Mouse (Mus musculus): ENCODE data around the gene Smu1. TPM values are rescaled to one million over a fixed set of nuclear protein-coding genes. Genes with fewer than 3 reads are reported as not detected.
"Not testable (repeated sequence)": the region's sequence is repeated elsewhere in the genome, so short reads cannot be mapped to it uniquely, and the experiment has no call there.

Smu1 gene
- polyA plus RNA-seq, 2 experiments: 73.4 to 140 TPM

DNA sequence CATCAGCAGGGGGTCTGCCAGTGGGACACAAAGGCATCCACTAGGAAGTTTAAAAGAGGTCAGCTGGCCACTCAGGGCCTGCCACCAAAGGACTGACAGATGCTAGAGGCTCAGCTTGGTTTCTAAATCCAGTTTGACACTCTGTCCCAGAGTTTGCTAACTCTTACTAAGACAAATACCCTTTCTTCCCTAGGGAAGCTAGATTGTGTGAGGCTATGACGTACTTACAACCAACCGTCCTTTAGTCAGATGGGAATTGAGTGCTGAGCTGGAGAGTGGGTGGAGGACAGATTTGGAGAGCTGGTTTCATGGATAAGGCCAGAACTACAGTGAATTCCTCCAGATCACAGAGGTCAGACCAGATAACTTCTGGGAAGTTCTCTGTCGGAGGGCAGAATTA, 43.1 kb upstream of the Smu1 start:
- WGBS: 90% methylated on average over 3 of the region's 3 CpGs
- H3K4me3 ChIP-seq (replicated peaks; ENCODE audit: low read length): no peak overlapping the region
- H3K4me2 ChIP-seq (replicated peaks; ENCODE audit: low read depth, low read length, severe bottlenecking): no peak overlapping the region
- no peak for DNase-seq (ENCODE audit: low spot score)
- no peak for ATAC-seq (ENCODE audit: low FRiP score, low read depth)
- H3K27me3 ChIP-seq (ENCODE audit: control insufficient read depth, insufficient read depth, low read length): no peaks in the 10 kb centered on the region
- no peak overlapping the region for H3K27ac ChIP-seq (replicated peaks; ENCODE audit: low read depth, low read length)
- H3K4me1 ChIP-seq (ENCODE audit: control insufficient read depth, insufficient read depth, low read length): no peaks in the 10 kb centered on the region
- no peak for TF ChIP-seq POLR2A (IDR thresholded peaks at IDR 0.05; ENCODE audit: borderline replicate concordance, extremely low read depth, insufficient read depth, insufficient read length)
- H3K9me3 ChIP-seq (ENCODE audit: control insufficient read depth, low read length): no peaks in the 10 kb centered on the region
- H3K9ac ChIP-seq (ENCODE audit: low read depth, low read length, severe bottlenecking): no peak overlapping the region
- H3K36me3 ChIP-seq (ENCODE audit: control insufficient read depth, insufficient read depth, low read length): peaks cover 15% of the 10 kb centered on the region

DNA sequence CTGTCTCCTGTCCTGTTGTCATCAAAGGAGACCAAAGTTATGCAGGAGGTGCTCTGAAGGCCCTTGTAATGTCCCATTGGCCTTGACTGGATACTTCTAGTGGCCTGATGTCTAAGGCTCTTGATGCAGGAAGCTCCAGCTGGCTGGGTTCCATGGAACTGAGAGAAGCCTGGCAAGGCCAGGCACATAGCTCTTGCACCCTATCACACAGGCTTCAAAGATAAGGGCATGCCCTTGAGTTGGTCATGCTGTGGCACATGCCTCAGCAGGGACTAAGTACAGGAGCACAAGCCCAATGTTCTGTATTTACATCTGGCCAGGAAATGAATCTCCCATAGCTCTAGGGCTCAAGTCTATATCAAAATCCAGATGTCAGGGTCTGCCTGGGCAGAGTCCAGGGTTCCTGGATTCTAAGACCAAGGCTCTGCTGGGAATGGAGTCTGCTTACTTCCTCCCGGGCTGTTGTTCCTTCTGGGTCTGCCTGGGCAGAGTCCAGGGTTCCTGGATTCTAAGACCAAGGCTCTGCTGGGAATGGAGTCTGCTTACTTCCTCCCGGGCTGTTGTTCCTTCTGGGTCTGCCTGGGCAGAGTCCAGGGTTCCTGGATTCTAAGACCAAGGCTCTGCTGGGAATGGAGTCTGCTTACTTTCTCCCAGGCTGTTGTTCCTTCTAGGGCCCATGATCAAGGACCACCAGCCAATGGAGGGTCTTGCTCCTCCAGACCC, 41.3 kb upstream of the Smu1 start:
- not testable (repeated sequence) for H3K36me3 ChIP-seq (ENCODE audit: control insufficient read depth, insufficient read depth, low read length); H3K27ac ChIP-seq (replicated peaks; ENCODE audit: low read depth, low read length); H3K4me3 ChIP-seq (replicated peaks; ENCODE audit: low read length); H3K9me3 ChIP-seq (ENCODE audit: control insufficient read depth, low read length); H3K4me1 ChIP-seq (ENCODE audit: control insufficient read depth, insufficient read depth, low read length); ATAC-seq (ENCODE audit: low FRiP score, low read depth); H3K4me2 ChIP-seq (replicated peaks; ENCODE audit: low read depth, low read length, severe bottlenecking); H3K27me3 ChIP-seq (ENCODE audit: control insufficient read depth, insufficient read depth, low read length); DNase-seq (ENCODE audit: low spot score); H3K9ac ChIP-seq (ENCODE audit: low read depth, low read length, severe bottlenecking)
- WGBS: no CpG with 5 or more reads among the region's 2 CpGs

DNA sequence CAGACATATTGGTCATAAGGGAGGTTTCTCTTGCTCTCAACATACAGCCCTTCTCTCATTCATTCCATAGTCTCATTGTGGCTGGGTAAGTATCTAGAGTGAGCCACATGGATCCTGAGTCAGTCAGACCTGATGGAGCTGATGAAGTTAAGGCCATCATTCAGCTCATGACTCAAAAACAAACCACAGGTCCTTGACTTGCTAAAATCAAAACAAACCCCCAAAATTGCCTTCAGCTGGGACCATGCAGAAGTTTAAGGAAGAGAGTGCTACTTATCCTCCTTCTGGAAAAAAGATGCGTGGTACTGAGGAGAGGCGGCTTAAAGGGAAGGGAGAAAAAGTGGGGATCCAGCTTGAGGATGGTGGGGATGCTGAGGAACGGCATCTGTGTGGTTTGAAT, 38.0 kb upstream of the Smu1 start:
- no peak overlapping the region for H3K27ac ChIP-seq (replicated peaks; ENCODE audit: low read depth, low read length)
- no peak overlapping the region for H3K4me3 ChIP-seq (replicated peaks; ENCODE audit: low read length)
- H3K36me3 ChIP-seq (ENCODE audit: control insufficient read depth, insufficient read depth, low read length): no peaks in the 10 kb centered on the region
- H3K4me2 ChIP-seq (replicated peaks; ENCODE audit: low read depth, low read length, severe bottlenecking): no peak overlapping the region
- H3K9me3 ChIP-seq (ENCODE audit: control insufficient read depth, low read length): no peaks in the 10 kb centered on the region
- H3K27me3 ChIP-seq (ENCODE audit: control insufficient read depth, insufficient read depth, low read length): no peaks in the 10 kb centered on the region
- no peak overlapping the region for H3K9ac ChIP-seq (ENCODE audit: low read depth, low read length, severe bottlenecking)
- DNase-seq (ENCODE audit: low spot score): no peak
- no peaks in the 10 kb centered on the region for H3K4me1 ChIP-seq (ENCODE audit: control insufficient read depth, insufficient read depth, low read length)
- TF ChIP-seq POLR2A (IDR thresholded peaks at IDR 0.05; ENCODE audit: borderline replicate concordance, extremely low read depth, insufficient read depth, insufficient read length): no peak
- 87% methylated on average over 3 of the region's 3 CpGs for WGBS
- ATAC-seq (ENCODE audit: low FRiP score, low read depth): no peak

DNA sequence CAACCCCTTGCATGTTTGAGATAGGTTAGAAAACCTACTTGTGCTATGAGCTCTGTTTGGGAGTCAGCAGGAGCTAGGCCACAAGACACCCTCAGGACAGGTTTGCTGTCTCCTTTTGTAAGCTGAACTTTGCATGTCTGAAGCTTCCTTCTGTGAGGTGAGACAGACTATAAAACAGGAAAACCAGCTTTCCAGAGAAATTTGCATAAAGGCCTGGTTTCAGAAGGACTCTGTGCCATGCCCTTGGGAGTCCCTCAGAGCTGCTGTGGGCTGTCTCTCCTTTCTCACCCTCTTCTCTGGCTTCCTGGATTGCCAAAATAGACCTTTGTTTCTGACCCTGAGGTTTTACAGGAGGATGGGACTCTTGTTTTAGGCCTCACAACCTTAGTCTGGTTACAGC, 36.6 kb upstream of the Smu1 start:
- Histone ChIP-seq H3K4me2 (replicated peaks; ENCODE audit: low read depth, low read length, severe bottlenecking) (no peak overlapping the region), H3K4me3 (replicated peaks; ENCODE audit: low read length) (no peak overlapping the region), H3K9ac (ENCODE audit: low read depth, low read length, severe bottlenecking) (no peak overlapping the region), H3K27me3 (ENCODE audit: control insufficient read depth, insufficient read depth, low read length) (no peaks in the 10 kb centered on the region), H3K4me1 (ENCODE audit: control insufficient read depth, insufficient read depth, low read length) (no peaks in the 10 kb centered on the region), H3K27ac (replicated peaks; ENCODE audit: low read depth, low read length) (no peak overlapping the region), H3K36me3 (ENCODE audit: control insufficient read depth, insufficient read depth, low read length) (no peaks in the 10 kb centered on the region), H3K9me3 (ENCODE audit: control insufficient read depth, low read length) (no peaks in the 10 kb centered on the region)
- ATAC-seq (ENCODE audit: low FRiP score, low read depth) (no peak), DNase-seq (ENCODE audit: low spot score) (no peak)
- TF ChIP-seq POLR2A (IDR thresholded peaks at IDR 0.05; ENCODE audit: borderline replicate concordance, extremely low read depth, insufficient read depth, insufficient read length): no peak

DNA sequence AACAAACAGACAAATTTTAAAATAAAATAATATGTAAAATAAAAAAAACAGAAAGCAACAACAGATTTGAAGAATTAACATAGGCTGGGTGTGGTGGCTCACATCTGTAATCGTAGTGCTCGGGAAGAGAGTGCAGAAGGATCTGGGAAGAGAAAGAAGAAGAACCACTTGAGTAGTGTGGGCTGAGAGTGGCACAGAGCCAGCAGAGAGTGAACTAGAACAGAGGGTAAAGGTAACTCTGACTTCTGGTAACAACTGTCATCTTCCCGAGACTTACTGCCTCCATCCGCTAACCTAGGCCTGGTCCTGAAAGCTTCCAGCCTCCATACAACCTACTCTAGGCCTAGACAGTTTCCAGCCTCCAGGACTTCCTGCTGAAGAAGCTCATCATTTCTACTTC, 33.5 kb upstream of the Smu1 start:
- no peak for DNase-seq (ENCODE audit: low spot score)
- Histone ChIP-seq H3K36me3 (ENCODE audit: control insufficient read depth, insufficient read depth, low read length) (no peaks in the 10 kb centered on the region), H3K4me1 (ENCODE audit: control insufficient read depth, insufficient read depth, low read length) (no peaks in the 10 kb centered on the region), H3K4me3 (replicated peaks; ENCODE audit: low read length) (no peak overlapping the region), H3K27ac (replicated peaks; ENCODE audit: low read depth, low read length) (no peak overlapping the region), H3K27me3 (ENCODE audit: control insufficient read depth, insufficient read depth, low read length) (no peaks in the 10 kb centered on the region), H3K9me3 (ENCODE audit: control insufficient read depth, low read length) (no peaks in the 10 kb centered on the region), H3K4me2 (replicated peaks; ENCODE audit: low read depth, low read length, severe bottlenecking) (no peak overlapping the region), H3K9ac (ENCODE audit: low read depth, low read length, severe bottlenecking) (no peak overlapping the region)
- ATAC-seq (ENCODE audit: low FRiP score, low read depth): no peak
- TF ChIP-seq POLR2A (IDR thresholded peaks at IDR 0.05; ENCODE audit: borderline replicate concordance, extremely low read depth, insufficient read depth, insufficient read length): no peak
- WGBS: 91% methylated on average over 4 of the region's 4 CpGs

DNA sequence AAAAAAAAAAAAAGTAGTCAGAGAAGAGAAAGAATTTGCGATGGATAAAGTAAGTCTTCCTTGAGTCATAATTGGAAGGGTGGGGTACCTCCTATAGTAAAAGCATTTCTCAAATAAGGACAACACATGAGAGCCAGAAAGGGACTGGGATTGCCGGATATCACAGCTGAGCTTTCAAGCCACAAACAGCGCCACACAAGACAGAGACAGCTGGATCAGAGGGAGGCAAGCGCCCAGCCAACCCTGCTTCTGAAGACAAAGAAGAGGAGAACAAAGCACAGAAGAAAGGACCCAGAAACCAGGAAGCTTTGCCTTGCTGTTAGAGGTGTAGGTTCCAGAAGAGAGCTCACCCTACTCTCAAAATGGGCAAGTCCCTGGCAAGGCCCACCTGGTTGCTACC, 28.9 kb upstream of the Smu1 start:
- peaks cover 6% of the 10 kb centered on the region; the same call in 1 of the 2 replicates for H3K4me1 ChIP-seq (ENCODE audit: control insufficient read depth, insufficient read depth, low read length)
- H3K36me3 ChIP-seq (ENCODE audit: control insufficient read depth, insufficient read depth, low read length): no peaks in the 10 kb centered on the region
- 78% methylated on average over 4 of the region's 4 CpGs for WGBS
- H3K27ac ChIP-seq (replicated peaks; ENCODE audit: low read depth, low read length): no peak overlapping the region
- H3K9ac ChIP-seq (ENCODE audit: low read depth, low read length, severe bottlenecking): no peak overlapping the region
- DNase-seq (ENCODE audit: low spot score) (no peak), ATAC-seq (ENCODE audit: low FRiP score, low read depth) (no peak)
- no peak overlapping the region for H3K4me2 ChIP-seq (replicated peaks; ENCODE audit: low read depth, low read length, severe bottlenecking)
- no peaks in the 10 kb centered on the region for H3K9me3 ChIP-seq (ENCODE audit: control insufficient read depth, low read length)
- H3K4me3 ChIP-seq (replicated peaks; ENCODE audit: low read length): no peak overlapping the region
- H3K27me3 ChIP-seq (ENCODE audit: control insufficient read depth, insufficient read depth, low read length): no peaks in the 10 kb centered on the region
- no peak for TF ChIP-seq POLR2A (IDR thresholded peaks at IDR 0.05; ENCODE audit: borderline replicate concordance, extremely low read depth, insufficient read depth, insufficient read length)
